Mouse (Mus musculus): Measurements from ENCODE around the gene Kcnmb4.

DNA sequence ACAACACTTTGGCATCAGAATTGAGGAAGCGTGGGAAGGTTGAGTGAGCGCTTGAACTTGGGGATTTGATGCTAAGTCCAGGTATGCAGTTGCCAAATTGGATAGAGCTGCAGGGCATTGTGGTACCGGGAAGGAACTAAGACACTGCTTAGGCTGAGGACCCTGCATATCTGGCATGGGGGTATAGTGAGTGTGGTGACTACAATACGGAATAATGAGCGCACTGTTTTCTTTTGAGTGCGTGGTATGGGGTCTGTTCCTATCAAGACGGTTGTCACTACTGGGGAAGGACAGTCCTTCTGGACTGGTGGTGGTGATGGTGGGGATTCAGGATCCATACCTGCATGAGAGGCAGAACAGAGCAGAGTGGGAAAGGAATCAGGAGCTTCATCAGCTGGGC lies 32.7 kb downstream of the Kcnmb4 start:
- no peak for TF ChIP-seq CTCF (IDR thresholded peaks at IDR 0.05)
- no peak for TF ChIP-seq EP300 (IDR thresholded peaks at IDR 0.05)
